In the genomic region with DNA sequence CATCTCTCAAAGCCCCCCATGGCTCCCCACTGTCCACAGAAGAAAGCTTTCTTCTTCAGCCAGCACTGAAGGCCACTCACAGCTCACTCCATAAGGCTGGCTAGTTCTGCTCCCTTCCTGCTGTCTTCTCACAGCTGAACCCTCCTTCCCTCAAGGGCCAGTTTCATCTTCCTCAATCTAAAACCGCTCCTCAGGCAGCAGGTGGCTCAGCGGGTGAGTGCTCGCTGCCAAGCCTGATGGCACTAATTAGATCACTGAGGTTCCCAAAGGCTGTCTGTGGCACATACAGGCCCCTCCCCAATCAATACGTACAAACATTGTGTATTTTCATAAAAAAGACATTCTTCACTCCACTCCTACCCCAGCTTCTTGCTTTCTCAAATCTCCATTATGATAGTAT, we compare ENCODE assay signal across 15 mouse cellular contexts. TPM values are rescaled to one million over a fixed set of nuclear protein-coding genes. Genes with fewer than 3 reads are reported as not detected.
DNase-seq lines count a peak whose midpoint lies in the region; ATAC-seq and TF ChIP-seq lines count a peak whose summit lies in the region.
"Had no signal": no experiment of that assay in that cellular context is flagged by ENCODE, and none has a peak within 500 bp of the region (broad histone marks: within the 10 kb centered on the region; RNA-seq: fewer than 3 reads in every experiment).

No protein-coding gene starts in this region.

- intact Hi-C loops in heart, postnatal 25 days (cut with DNase I): no loop called here

- no peaks in the 10 kb centered on the region for H3K36me3 ChIP-seq in midbrain, postnatal 0 days (ENCODE audit: insufficient read depth, low read length)
- no peaks in the 10 kb centered on the region for H3K36me3 ChIP-seq in midbrain, embryonic 15.5 days (replicated peaks)
- H3K36me3 ChIP-seq: embryonic facial prominence, embryonic 12.5 days had no signal

- no peak overlapping the region for H3K9ac ChIP-seq in midbrain, postnatal 0 days (replicated peaks; ENCODE audit: low read length, poor library complexity, severe bottlenecking)
- H3K9ac ChIP-seq in midbrain, embryonic 15.5 days: no peak overlapping the region
- H3K9ac ChIP-seq: embryonic facial prominence, embryonic 12.5 days; liver, embryonic 14.5 days had no signal

- no peak overlapping the region for H3K4me2 ChIP-seq in midbrain, postnatal 0 days (ENCODE audit: low read depth, low read length, poor library complexity, severe bottlenecking)
- H3K4me2 ChIP-seq in midbrain, embryonic 15.5 days: no peak overlapping the region
- H3K4me2 ChIP-seq: embryonic facial prominence, embryonic 12.5 days had no signal

- H3K27ac ChIP-seq in midbrain, postnatal 0 days (ENCODE audit: low read depth, low read length): no peak overlapping the region
- no peak overlapping the region for H3K27ac ChIP-seq in midbrain, embryonic 15.5 days
- H3K27ac ChIP-seq: embryonic facial prominence, embryonic 12.5 days; liver, embryonic 14.5 days had no signal

- no peaks in the 10 kb centered on the region for H3K27me3 ChIP-seq in midbrain, postnatal 0 days (ENCODE audit: insufficient read depth, low read length)
- no peaks in the 10 kb centered on the region for H3K27me3 ChIP-seq in midbrain, embryonic 15.5 days (replicated peaks)
- H3K27me3 ChIP-seq: embryonic facial prominence, embryonic 12.5 days had no signal

- 53% methylated on average over 4 of the region's 4 CpGs for WGBS in midbrain, postnatal 0 days
- WGBS in midbrain, embryonic 15.5 days: 50% methylated on average over 4 of the region's 4 CpGs

- 0 out of 2 replicates have a peak, but pooled peaks cover 2% of the 10 kb centered on the region for H3K4me1 ChIP-seq in midbrain, postnatal 0 days (ENCODE audit: insufficient read depth, low read length)
- no peaks in the 10 kb centered on the region for H3K4me1 ChIP-seq in midbrain, embryonic 15.5 days

- no peak for ATAC-seq in midbrain, postnatal 0 days (ENCODE audit: low FRiP score)
- ATAC-seq in midbrain, embryonic 15.5 days (replicated peaks): no peak
- 0 out of 2 replicates have a peak, but pooled peaks have one; percentile 41 for ATAC-seq in neutrophil, adult 5-6 weeks (ENCODE audit: extremely low read depth, insufficient number of reproducible peaks, low FRiP score, poor library complexity, severe bottlenecking)
- ATAC-seq: forebrain, embryonic 16.5 days had no signal

- no peak overlapping the region for H3K4me3 ChIP-seq in midbrain, postnatal 0 days (ENCODE audit: low read depth, low read length)
- H3K4me3 ChIP-seq in midbrain, embryonic 15.5 days: no peak overlapping the region
- H3K4me3 ChIP-seq: embryonic facial prominence, embryonic 12.5 days had no signal

- H3K9me3 ChIP-seq in midbrain, postnatal 0 days (ENCODE audit: low read length): no peaks in the 10 kb centered on the region
- H3K9me3 ChIP-seq in midbrain, embryonic 15.5 days: no peaks in the 10 kb centered on the region
- H3K9me3 ChIP-seq: embryonic facial prominence, embryonic 12.5 days had no signal

- no peak for TF ChIP-seq CTCF in midbrain, postnatal 0 days (IDR thresholded peaks at IDR 0.05)

- peak; percentile 83 for DNase-seq in heart, adult 11 months
- DNase-seq in heart, postnatal 25 days (ENCODE audit: low spot score): no peak
- peak; percentile 27 for DNase-seq in midbrain, postnatal 0 days (ENCODE audit: low spot score)
- DNase-seq in cerebellum, postnatal 14 days: peak; percentile 73 to 76
- no peak for DNase-seq in frontal cortex, postnatal 25 days (ENCODE audit: low spot score in 2 of 2)
- DNase-seq in frontal cortex, postnatal 36 days (ENCODE audit: low spot score in 2 of 2): no peak
- DNase-seq: kidney, adult 18-20 months; lung, postnatal 36 days; right cerebral cortex, adult 18-20 months; thymus, postnatal 25 days had no signal

RNA-seq across cellular contexts. Expression of a gene that starts 22.5 kb away (rescaled TPM):
- total RNA-seq in heart, postnatal 25 days (2021): 1,000 to 10,000 TPM; 1,004 to 1,109 TPM
- 34.4 and 59.9 TPM in 2 replicates for total RNA-seq in midbrain, postnatal 0 days (2014; rRNA removed)
- 11.3 and 11.6 TPM in 2 replicates for polyA plus RNA-seq in midbrain, postnatal 0 days (2015; fragmentation: Nextera tagmentation; extraction: Ambion mirVana)
- 25.4 and 29.3 TPM in 2 replicates for polyA plus RNA-seq in midbrain, embryonic 15.5 days (2015; fragmentation: Nextera tagmentation; extraction: Ambion mirVana)
- total RNA-seq in neutrophil, adult 5-6 weeks (2017): 0.35 and 1.8 TPM in 2 replicates

RNA-seq across cellular contexts. Expression of a gene that starts 40.5 kb away (rescaled TPM):
- 1 to 10 TPM; 3.5 to 4.2 TPM for total RNA-seq in heart, postnatal 25 days (2021)
- 6.7 and 6.8 TPM in 2 replicates for total RNA-seq in midbrain, postnatal 0 days (2014; rRNA removed)
- 5.2 and 5.9 TPM in 2 replicates for polyA plus RNA-seq in midbrain, postnatal 0 days (2015; fragmentation: Nextera tagmentation; extraction: Ambion mirVana)
- 8.1 and 8.4 TPM in 2 replicates for polyA plus RNA-seq in midbrain, embryonic 15.5 days (2015; fragmentation: Nextera tagmentation; extraction: Ambion mirVana)
- total RNA-seq in neutrophil, adult 5-6 weeks (2017): 8.0 and 8.5 TPM in 2 replicates

Comparison
In these comparisons a context has a peak if more than half of its experiments do, and no peak if none do; other contexts are left out.
1. DNase-seq: peak in heart, adult 11 months (single experiment), midbrain, postnatal 0 days (single experiment) and cerebellum, postnatal 14 days (2 of 2); none in heart, postnatal 25 days (single experiment), frontal cortex, postnatal 25 days (0 of 2) and frontal cortex, postnatal 36 days (0 of 2).
2. RNA of a gene that starts 22.5 kb away (total RNA-seq): 1,004 to 1,109 TPM in heart, postnatal 25 days; 34.4 to 59.9 TPM in midbrain, postnatal 0 days and 0.35 to 1.8 TPM in neutrophil, adult 5-6 weeks; every median in the first group is over 10 times any median in the second.